Mouse (Mus musculus) liver, embryonic 15.5 days (tissue): ENCODE measurements around the gene Jarid2. TPM values are rescaled to one million over a fixed set of nuclear protein-coding genes. Genes with fewer than 3 reads are reported as not detected.

Source experiments
- ATAC-seq: fragments of 200-750 bp; cut with Nextera tagmentation; 2 replicates; pipeline ENCODE4 v1.8.0; 2017; ENCODE audit warnings: moderate number of reproducible peaks, mild to moderate bottlenecking, moderate library complexity; ENCODE audit not compliant: insufficient read depth
- H3K27ac ChIP-seq: fragments of 300-500 bp; sonication (generic); replicated peaks from 2 replicates; pipeline ENCODE4 v1.5.1; 2015; ENCODE audit warnings: mild to moderate bottlenecking, inconsistent platforms
- H3K27me3 ChIP-seq: fragments of 300-500 bp; sonication (generic); 2 replicates; pipeline ENCODE4 v1.6.1; 2015; ENCODE audit warnings: mild to moderate bottlenecking, inconsistent platforms
- H3K36me3 ChIP-seq: fragments of 300-500 bp; sonication (generic); replicated peaks from 2 replicates; pipeline ENCODE4 v1.6.1; 2015; ENCODE audit warnings: moderate library complexity, mild to moderate bottlenecking, inconsistent platforms
- H3K4me1 ChIP-seq: fragments of 300-500 bp; sonication (generic); replicated peaks from 2 replicates; pipeline ENCODE4 v1.6.1; 2015; ENCODE audit warnings: inconsistent platforms
- H3K4me2 ChIP-seq: fragments of 300-500 bp; sonication (generic); 2 replicates; pipeline ENCODE4 v1.6.1; 2015; ENCODE audit warnings: moderate library complexity, mild to moderate bottlenecking, inconsistent platforms
- H3K4me3 ChIP-seq: fragments of 300-500 bp; sonication (generic); replicated peaks from 2 replicates; pipeline ENCODE4 v1.5.1; 2015; ENCODE audit warnings: mild to moderate bottlenecking, inconsistent platforms
- H3K9ac ChIP-seq: fragments of 300-500 bp; sonication (generic); 2 replicates; pipeline ENCODE4 v1.6.1; 2015; ENCODE audit warnings: moderate library complexity, mild to moderate bottlenecking, inconsistent platforms
- H3K9me3 ChIP-seq: fragments of 300-500 bp; sonication (generic); replicated peaks from 2 replicates; pipeline ENCODE4 v1.6.1; 2016; ENCODE audit warnings: inconsistent platforms
- WGBS: fragments of 180-500 bp; shearing (Covaris S2); methylation state at CpG from one replicate; pipeline ENCODE4 v1.1.7; 2015; ENCODE audit warnings: mixed read lengths; ENCODE audit not compliant: insufficient replicate concordance; 5-methylcytosine and 5-hydroxymethylcytosine counted together
- polyA plus RNA-seq: library from polyadenylated mRNA; unstranded; fragments of >200 nt; fragmentation: Nextera tagmentation; extraction: Ambion mirVana; gene quantifications from 2 replicates; pipeline ENCODE4 v1.2.1, GENCODE M21; 2015

Jarid2 gene
- polyA plus RNA-seq, 1 experiment from 2014 or later = 10.4 TPM

- H3K4me2 ChIP-seq = no peak overlapping the region
- no peaks in the 10 kb centered on the region for H3K9me3 ChIP-seq
- no peaks in the 10 kb centered on the region for H3K4me1 ChIP-seq
- H3K27ac ChIP-seq = no peak overlapping the region
- WGBS = 80% methylated on average over 5 of the region's 5 CpGs
- H3K27me3 ChIP-seq = no peaks in the 10 kb centered on the region
- peaks cover 19% of the 10 kb centered on the region for H3K36me3 ChIP-seq
- H3K4me3 ChIP-seq = no peak overlapping the region
- no peak overlapping the region for H3K9ac ChIP-seq
- no peak for ATAC-seq
These were observed 162.8 kb downstream of the Jarid2 start for GRCm38 (mm10) chr13:44891813-44892730.

GRCm38 (mm10) chr13:44896211-44896610 lies 166.9 kb downstream of the Jarid2 start:
- Histone ChIP-seq H3K9ac (no peak overlapping the region), H3K27me3 (no peaks in the 10 kb centered on the region), H3K9me3 (no peaks in the 10 kb centered on the region), H3K4me1 (no peaks in the 10 kb centered on the region), H3K4me2 (no peak overlapping the region), H3K27ac (no peak overlapping the region), H3K36me3 (peaks cover 40% of the 10 kb centered on the region), H3K4me3 (no peak overlapping the region)
- WGBS = 84% methylated on average over 12 of the region's 12 CpGs
- ATAC-seq = no peak

- peaks cover 59% of the 10 kb centered on the region for H3K36me3 ChIP-seq
- no peak for ATAC-seq
- H3K9me3 ChIP-seq = no peaks in the 10 kb centered on the region
- H3K9ac ChIP-seq = no peak overlapping the region
- no peaks in the 10 kb centered on the region for H3K27me3 ChIP-seq
- 82% methylated on average over 6 of the region's 6 CpGs for WGBS
- H3K4me3 ChIP-seq = no peak overlapping the region
- H3K4me1 ChIP-seq = no peaks in the 10 kb centered on the region
- no peak overlapping the region for H3K4me2 ChIP-seq
- no peak overlapping the region for H3K27ac ChIP-seq
These were observed 173.0 kb downstream of the Jarid2 start for GRCm38 (mm10) chr13:44902299-44902698.

GRCm38 (mm10) chr13:44903416-44903815 lies 174.1 kb downstream of the Jarid2 start:
- H3K27me3 ChIP-seq = no peaks in the 10 kb centered on the region
- no peaks in the 10 kb centered on the region for H3K4me1 ChIP-seq
- H3K27ac ChIP-seq = no peak overlapping the region
- ATAC-seq = no peak
- no peak overlapping the region for H3K9ac ChIP-seq
- H3K4me2 ChIP-seq = no peak overlapping the region
- no peaks in the 10 kb centered on the region for H3K9me3 ChIP-seq
- H3K36me3 ChIP-seq = peaks cover 59% of the 10 kb centered on the region
- no peak overlapping the region for H3K4me3 ChIP-seq

GRCm38 (mm10) chr13:44904271-44904670 lies 175.0 kb downstream of the Jarid2 start:
- Histone ChIP-seq H3K27ac (no peak overlapping the region), H3K36me3 (peaks cover 60% of the 10 kb centered on the region), H3K4me1 (no peaks in the 10 kb centered on the region), H3K9me3 (no peaks in the 10 kb centered on the region), H3K27me3 (no peaks in the 10 kb centered on the region), H3K9ac (no peak overlapping the region), H3K4me2 (no peak overlapping the region), H3K4me3 (no peak overlapping the region)
- 21% methylated on average over 1 of the region's 1 CpGs for WGBS
- ATAC-seq = no peak

- 91% methylated on average over 11 of the region's 11 CpGs for WGBS
- Histone ChIP-seq H3K4me2 (no peak overlapping the region), H3K9me3 (no peaks in the 10 kb centered on the region), H3K4me1 (no peaks in the 10 kb centered on the region; the same call in 1 of the 2 replicates), H3K27ac (no peak overlapping the region), H3K36me3 (peaks cover 73% of the 10 kb centered on the region), H3K4me3 (no peak overlapping the region), H3K9ac (no peak overlapping the region), H3K27me3 (no peaks in the 10 kb centered on the region)
- no peak for ATAC-seq
These were observed 176.9 kb downstream of the Jarid2 start for GRCm38 (mm10) chr13:44906141-44906540.

GRCm38 (mm10) chr13:44907702-44908101 lies 178.4 kb downstream of the Jarid2 start:
- Histone ChIP-seq H3K36me3 (peaks cover 77% of the 10 kb centered on the region), H3K27me3 (no peaks in the 10 kb centered on the region), H3K4me2 (no peak overlapping the region), H3K9me3 (no peaks in the 10 kb centered on the region), H3K4me3 (no peak overlapping the region), H3K9ac (no peak overlapping the region), H3K27ac (no peak overlapping the region), H3K4me1 (no peaks in the 10 kb centered on the region; the same call in 1 of the 2 replicates)
- no peak for ATAC-seq
- WGBS = 75% methylated on average over 6 of the region's 6 CpGs

GRCm38 (mm10) chr13:44908790-44909189 lies 179.5 kb downstream of the Jarid2 start:
- Histone ChIP-seq H3K4me3 (no peak overlapping the region), H3K4me2 (no peak overlapping the region), H3K9me3 (no peaks in the 10 kb centered on the region), H3K9ac (no peak overlapping the region), H3K36me3 (peaks cover 79% of the 10 kb centered on the region), H3K4me1 (no peaks in the 10 kb centered on the region; the same call in 1 of the 2 replicates), H3K27me3 (no peaks in the 10 kb centered on the region), H3K27ac (no peak overlapping the region)
- ATAC-seq = no peak
- WGBS = 69% methylated on average over 1 of the region's 1 CpGs

- Histone ChIP-seq H3K27me3 (no peaks in the 10 kb centered on the region), H3K27ac (no peak overlapping the region), H3K4me1 (peaks cover 21% of the 10 kb centered on the region), H3K4me3 (no peak overlapping the region), H3K4me2 (no peak overlapping the region), H3K9ac (no peak overlapping the region), H3K36me3 (peaks cover 94% of the 10 kb centered on the region), H3K9me3 (no peaks in the 10 kb centered on the region)
- no peak for ATAC-seq
- whole genome bisulfite sequencing = 69% methylated on average over 2 of the region's 2 CpGs
These were observed 183.6 kb downstream of the Jarid2 start for GRCm38 (mm10) chr13:44912851-44913250.

- peaks cover 96% of the 10 kb centered on the region for H3K36me3 ChIP-seq
- H3K27ac ChIP-seq = no peak overlapping the region
- H3K4me2 ChIP-seq = no peak overlapping the region
- no peak for ATAC-seq
- no peaks in the 10 kb centered on the region for H3K9me3 ChIP-seq
- peaks cover 21% of the 10 kb centered on the region for H3K4me1 ChIP-seq
- H3K4me3 ChIP-seq = no peak overlapping the region
- H3K9ac ChIP-seq = no peak overlapping the region
- H3K27me3 ChIP-seq = no peaks in the 10 kb centered on the region
- WGBS = 69% methylated on average over 7 of the region's 7 CpGs
These were observed 184.3 kb downstream of the Jarid2 start for GRCm38 (mm10) chr13:44913560-44913959.

- Histone ChIP-seq H3K27me3 (no peaks in the 10 kb centered on the region), H3K9ac (no peak overlapping the region), H3K4me1 (peaks cover 21% of the 10 kb centered on the region), H3K4me2 (no peak overlapping the region), H3K27ac (no peak overlapping the region), H3K4me3 (no peak overlapping the region), H3K9me3 (no peaks in the 10 kb centered on the region), H3K36me3 (peaks cover 97% of the 10 kb centered on the region)
- peak; percentile 56; the same call in 1 of the 2 replicates for ATAC-seq
- WGBS = 22% methylated on average over 5 of the region's 5 CpGs
These were observed 186.1 kb downstream of the Jarid2 start for GRCm38 (mm10) chr13:44915382-44915781.
